Mouse (Mus musculus) brain, embryonic 14.5 days (tissue): ENCODE measurements at regions not wholly inside any gene's neighbourhood (a gene's known extent, or its start where the extent isn't known, plus 50 kb on each side); places are given as distances from the start of the nearest gene placed in this dataset.

Experiments used
- CTCF ChIP-seq: fragments of 200-500 bp; IDR thresholded peaks from 2 replicates; pipeline ENCODE4 v1.5.1; 2012; ENCODE audit warnings: inconsistent platforms, mild to moderate bottlenecking, moderate library complexity, borderline replicate concordance; ENCODE audit not compliant: insufficient read depth, insufficient read length; ENCODE audit errors: extremely low read depth
- POLR2A ChIP-seq: fragments of 200-500 bp; IDR thresholded peaks from 2 replicates; pipeline ENCODE4 v1.6.1; 2012; ENCODE audit warnings: mild to moderate bottlenecking, inconsistent platforms, borderline replicate concordance; ENCODE audit not compliant: poor library complexity, insufficient read depth, insufficient read length, severe bottlenecking; ENCODE audit errors: extremely low read depth

- TF ChIP-seq CTCF (no peak), POLR2A (no peak)
Observed at GRCm38 (mm10) chr15:70357961-70358360, 3476.4 kb upstream of the Gm6569 start.
